Mouse (Mus musculus): ENCODE measurements around the gene Itgav. TPM values are rescaled to one million over a fixed set of nuclear protein-coding genes. Genes with fewer than 3 reads are reported as not detected.

The Itgav gene
- total and polyA plus RNA-seq, 3 experiments = 6.5 to 7.2 TPM; not detected in 1

DNA sequence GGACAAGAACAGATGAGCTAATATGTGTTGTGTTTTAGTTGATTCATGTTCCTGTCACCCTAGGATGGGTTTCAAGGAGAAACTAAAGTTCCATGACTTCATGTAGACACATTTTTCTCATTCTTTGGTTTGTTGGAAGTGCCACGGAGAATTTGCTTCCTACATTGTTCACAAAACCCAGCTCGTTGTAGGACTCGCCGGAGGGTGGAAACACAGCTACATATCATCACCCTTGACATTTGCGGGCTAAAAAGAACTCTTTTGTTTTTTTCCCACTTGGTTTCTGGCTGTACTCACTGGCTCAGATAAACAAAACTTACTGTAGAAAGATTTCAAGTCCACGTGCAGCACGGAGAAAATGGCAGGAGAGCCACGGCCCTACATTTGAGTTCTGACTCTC, 41.9 kb upstream of the Itgav start:
- no peak for TF ChIP-seq SIN3A (IDR thresholded peaks at IDR 0.05; ENCODE audit: low read length)
- TF ChIP-seq POLR2AphosphoS2 (IDR thresholded peaks at IDR 0.05; ENCODE audit: low read length) = no peak
- no peak for TF ChIP-seq HCFC1 (IDR thresholded peaks at IDR 0.05; ENCODE audit: low read depth, low read length)
- TF ChIP-seq ZKSCAN1 (IDR thresholded peaks at IDR 0.05; ENCODE audit: low read depth, low read length) = no peak
- Histone ChIP-seq H3K9me3 (replicated peaks; ENCODE audit: insufficient read depth, low read length) (no peaks in the 10 kb centered on the region), H3K36me3 (ENCODE audit: control insufficient read depth in 1 of 2, insufficient read depth in 2 of 2, low read length in 2 of 2) (no peaks in the 10 kb centered on the region), H3K4me1 (ENCODE audit: control insufficient read depth in 1 of 2, insufficient read depth in 2 of 2, low read length in 2 of 2) (no peaks in the 10 kb centered on the region), H3K4me3 (ENCODE audit: control insufficient read depth in 1 of 2, insufficient read depth in 1 of 2, low read depth in 2 of 2, low read length in 2 of 2) (no peak overlapping the region), H3K79me2 (ENCODE audit: control insufficient read depth, insufficient read depth, low read length, poor library complexity) (no peaks in the 10 kb centered on the region), H3K27ac (ENCODE audit: control insufficient read depth, low read depth, low read length) (no peak overlapping the region), H3K9ac (ENCODE audit: control insufficient read depth, low read depth, low read length, poor library complexity, severe bottlenecking) (no peak overlapping the region), H3K27me3 (ENCODE audit: control insufficient read depth in 1 of 2, insufficient read depth in 2 of 2, low read length in 2 of 2) (no peaks in the 10 kb centered on the region)
- DNase-seq (ENCODE audit: low read depth, low spot score) = no peak

DNA sequence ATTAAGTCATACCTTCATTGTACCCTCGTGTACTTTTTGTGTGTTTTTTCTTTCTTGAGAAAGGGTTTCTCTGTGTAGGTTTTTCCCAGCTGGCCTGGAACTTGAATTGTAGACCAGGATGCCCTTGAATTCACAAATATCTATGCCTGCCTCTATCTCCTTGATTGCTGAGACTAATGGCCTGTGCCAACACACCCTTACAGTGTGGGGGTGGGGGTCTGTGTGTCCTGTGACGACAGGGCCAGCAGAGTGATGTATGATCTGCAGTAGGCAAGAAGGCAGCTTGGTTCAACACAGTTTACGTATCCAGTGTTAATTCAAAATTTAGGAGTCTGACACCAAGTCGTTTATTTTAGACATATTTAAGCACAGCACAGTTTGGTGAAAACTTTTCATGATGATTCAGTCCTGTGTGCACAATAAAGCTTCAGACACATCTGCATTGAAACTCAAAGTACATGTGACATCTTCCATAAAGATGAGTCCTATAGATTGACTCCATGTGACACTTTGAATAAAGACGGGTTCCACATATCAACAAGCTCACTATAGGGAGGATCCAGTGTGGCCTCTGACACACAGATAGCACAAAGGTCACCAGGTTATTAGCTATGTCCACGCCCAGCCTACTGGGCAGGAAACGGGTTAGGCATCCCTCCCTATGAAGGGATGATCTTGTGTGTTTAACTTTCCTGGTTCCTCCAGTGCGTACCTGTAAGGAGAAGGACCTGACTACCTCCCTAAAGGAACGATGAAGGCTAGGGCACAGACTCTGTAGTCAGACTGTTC, 40.3 kb upstream of the Itgav start:
- Histone ChIP-seq H3K9ac (ENCODE audit: control insufficient read depth, low read depth, low read length, poor library complexity, severe bottlenecking) (no peak overlapping the region), H3K4me1 (ENCODE audit: control insufficient read depth in 1 of 2, insufficient read depth in 2 of 2, low read length in 2 of 2) (no peaks in the 10 kb centered on the region), H3K27me3 (ENCODE audit: control insufficient read depth in 1 of 2, insufficient read depth in 2 of 2, low read length in 2 of 2) (no peaks in the 10 kb centered on the region), H3K4me3 (ENCODE audit: control insufficient read depth in 1 of 2, insufficient read depth in 1 of 2, low read depth in 2 of 2, low read length in 2 of 2) (no peak overlapping the region), H3K27ac (ENCODE audit: control insufficient read depth, low read depth, low read length) (no peak overlapping the region), H3K79me2 (ENCODE audit: control insufficient read depth, insufficient read depth, low read length, poor library complexity) (no peaks in the 10 kb centered on the region), H3K36me3 (ENCODE audit: control insufficient read depth in 1 of 2, insufficient read depth in 2 of 2, low read length in 2 of 2) (no peaks in the 10 kb centered on the region), H3K9me3 (replicated peaks; ENCODE audit: insufficient read depth, low read length) (no peaks in the 10 kb centered on the region)
- DNase-seq (ENCODE audit: low read depth, low spot score) = no peak
- TF ChIP-seq MAFK (IDR thresholded peaks at IDR 0.05; ENCODE audit: borderline replicate concordance, low read depth, low read length) (no peak), CHD1 (IDR thresholded peaks at IDR 0.05; ENCODE audit: low read depth, low read length) (no peak)

GRCm38 (mm10) chr2:83684691-83685090, 39.5 kb upstream of the Itgav start:
- no peaks in the 10 kb centered on the region for H3K9me3 ChIP-seq (replicated peaks; ENCODE audit: insufficient read depth, low read length)
- TF ChIP-seq EP300 (IDR thresholded peaks at IDR 0.05; ENCODE audit: low read depth in 1 of 2, low read length in 2 of 2) (no peak), ZKSCAN1 (IDR thresholded peaks at IDR 0.05; ENCODE audit: low read depth, low read length) (no peak), JUND (IDR thresholded peaks at IDR 0.05; ENCODE audit: low read depth, low read length) (no peak), MAFK (IDR thresholded peaks at IDR 0.05; ENCODE audit: borderline replicate concordance, low read depth, low read length) (no peak), MAZ (IDR thresholded peaks at IDR 0.05; ENCODE audit: low read depth, low read length) (no peak), ZNF384 (IDR thresholded peaks at IDR 0.05; ENCODE audit: low read depth, low read length) (no peak), BHLHE40 (IDR thresholded peaks at IDR 0.05; ENCODE audit: borderline replicate concordance, low read depth, low read length) (no peak), GATA1 (IDR thresholded peaks at IDR 0.05; ENCODE audit: low read depth, low read length) (no peak), CHD1 (IDR thresholded peaks at IDR 0.05; ENCODE audit: low read depth, low read length) (no peak), RAD21 (IDR thresholded peaks at IDR 0.05; ENCODE audit: low read depth, low read length) (no peak), MEF2A (IDR thresholded peaks at IDR 0.05; ENCODE audit: extremely low read depth, insufficient replicate concordance, low read depth, low read length, poor library complexity, severe bottlenecking) (no peak), SIN3A (IDR thresholded peaks at IDR 0.05; ENCODE audit: low read length) (no peak), RCOR1 (IDR thresholded peaks at IDR 0.05; ENCODE audit: low read depth, low read length) (no peak)
- DNase-seq (ENCODE audit: low read depth, low spot score) = no peak

More at GRCm38 (mm10) chr2:83684691-83685090, 39.5 kb upstream of the Itgav start:
- Histone ChIP-seq H3K9ac (ENCODE audit: control insufficient read depth, low read depth, low read length, poor library complexity, severe bottlenecking) (no peak overlapping the region), H3K4me3 (ENCODE audit: control insufficient read depth in 1 of 2, insufficient read depth in 1 of 2, low read depth in 2 of 2, low read length in 2 of 2) (no peak overlapping the region), H3K27ac (ENCODE audit: control insufficient read depth, low read depth, low read length) (no peak overlapping the region), H3K79me2 (ENCODE audit: control insufficient read depth, insufficient read depth, low read length, poor library complexity) (no peaks in the 10 kb centered on the region), H3K27me3 (ENCODE audit: control insufficient read depth in 1 of 2, insufficient read depth in 2 of 2, low read length in 2 of 2) (no peaks in the 10 kb centered on the region), H3K4me1 (ENCODE audit: control insufficient read depth in 1 of 2, insufficient read depth in 2 of 2, low read length in 2 of 2) (no peaks in the 10 kb centered on the region), H3K36me3 (ENCODE audit: control insufficient read depth in 1 of 2, insufficient read depth in 2 of 2, low read length in 2 of 2) (no peaks in the 10 kb centered on the region)
